Mouse (Mus musculus) kidney, adult 18-20 months (tissue): ENCODE results near the gene Mre11a.
"Not testable (repeated sequence)": the region's sequence is repeated elsewhere in the genome, so short reads cannot be mapped to it uniquely, and the experiment has no call there.

Experiments used
- DNase-seq: peaks from one replicate; pipeline ENCODE4 v3.0.0; 2021

The Mre11a gene

DNA sequence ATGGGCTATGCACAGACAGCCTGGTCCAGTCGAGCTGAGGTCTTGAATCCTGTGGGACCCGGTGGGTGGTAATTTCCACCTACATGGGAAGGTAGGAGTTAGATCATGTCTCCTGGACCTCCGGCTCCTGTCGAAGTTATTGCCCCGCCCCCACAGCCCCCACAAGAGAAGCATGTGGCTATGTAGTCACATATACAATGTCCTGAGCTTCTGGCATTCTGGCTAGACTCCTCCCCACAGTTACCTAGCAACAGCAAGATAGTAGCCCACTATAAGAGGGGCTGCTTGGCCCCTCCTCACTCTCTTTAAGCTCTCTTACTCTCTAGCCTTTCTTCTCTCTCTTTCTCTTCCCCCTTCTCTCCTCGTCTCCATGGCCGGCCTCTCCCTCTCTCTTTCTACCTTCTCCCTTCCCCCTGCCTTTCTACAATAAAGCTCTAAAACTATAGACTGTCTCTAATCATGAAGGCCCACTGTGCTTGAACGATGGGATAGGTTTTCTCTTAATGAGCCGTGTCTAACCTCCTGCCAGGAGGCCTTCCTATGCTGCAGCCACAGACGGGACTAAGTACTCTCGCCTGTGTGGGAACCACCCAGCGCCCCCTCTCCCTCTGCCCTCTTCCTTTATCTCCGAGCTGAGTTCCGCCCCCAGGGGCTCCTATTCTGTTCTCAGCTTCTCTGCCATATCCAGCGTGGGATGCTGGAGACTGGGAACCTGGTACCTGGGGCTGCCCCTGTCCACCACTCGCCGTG lies 87.9 kb downstream of the Mre11a start:
- DNase-seq = no peak

DNA sequence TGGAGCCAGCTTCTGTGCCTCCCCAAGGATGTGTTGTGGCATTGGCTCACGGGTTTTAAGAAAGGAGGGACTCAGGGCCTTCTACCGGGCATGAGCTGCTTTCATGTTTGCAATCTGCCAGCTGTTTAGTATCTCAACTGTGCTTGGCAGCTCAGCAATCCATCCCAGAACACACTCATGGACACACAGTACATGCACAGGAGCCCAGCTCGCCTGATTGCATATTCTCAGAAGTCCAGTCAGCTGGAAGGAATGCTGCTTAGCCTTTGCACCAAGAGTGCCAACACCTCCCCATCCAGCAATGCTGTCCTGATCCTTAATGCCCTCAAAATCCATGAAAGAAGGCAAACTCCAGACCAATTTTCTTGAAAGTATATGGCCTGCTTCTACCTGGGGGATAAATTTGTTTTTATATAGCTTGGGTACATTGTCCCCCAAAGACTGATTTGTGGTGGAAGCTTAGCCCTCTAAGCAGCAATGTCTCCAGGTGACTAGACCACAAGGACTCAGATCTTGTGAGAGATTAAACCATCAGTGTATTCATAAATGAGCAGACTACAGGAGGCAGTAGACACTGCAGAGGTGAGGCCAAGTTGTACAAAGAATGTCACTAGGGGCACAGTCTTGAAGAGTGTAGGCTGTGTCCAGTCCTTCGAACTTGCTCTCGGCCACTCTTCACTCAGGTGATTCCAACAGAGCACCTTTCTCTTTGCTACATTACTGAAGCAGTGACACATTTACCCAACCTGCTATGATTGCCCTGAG lies 91.5 kb downstream of the Mre11a start:
- no peak for DNase-seq

DNA sequence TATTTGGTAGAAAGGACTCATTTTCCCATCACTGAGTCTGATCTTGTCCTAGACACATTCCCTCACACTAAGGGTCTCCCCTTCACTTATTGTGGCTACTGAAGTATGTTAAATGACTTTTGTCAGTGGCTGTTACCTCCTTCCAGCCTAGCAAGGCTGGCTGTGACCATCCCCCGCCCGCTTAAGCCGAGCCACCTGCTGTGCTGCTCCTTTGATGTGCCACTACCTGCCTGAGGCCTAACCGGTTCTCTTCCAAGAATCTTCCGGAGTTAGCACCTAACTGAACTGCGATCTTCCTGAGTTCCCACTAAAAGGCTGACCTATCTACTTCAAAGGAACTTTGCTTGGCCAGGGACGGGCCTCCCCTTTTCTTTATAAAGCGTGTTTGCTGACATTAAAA lies 92.1 kb downstream of the Mre11a start:
- DNase-seq = not testable (repeated sequence)

DNA sequence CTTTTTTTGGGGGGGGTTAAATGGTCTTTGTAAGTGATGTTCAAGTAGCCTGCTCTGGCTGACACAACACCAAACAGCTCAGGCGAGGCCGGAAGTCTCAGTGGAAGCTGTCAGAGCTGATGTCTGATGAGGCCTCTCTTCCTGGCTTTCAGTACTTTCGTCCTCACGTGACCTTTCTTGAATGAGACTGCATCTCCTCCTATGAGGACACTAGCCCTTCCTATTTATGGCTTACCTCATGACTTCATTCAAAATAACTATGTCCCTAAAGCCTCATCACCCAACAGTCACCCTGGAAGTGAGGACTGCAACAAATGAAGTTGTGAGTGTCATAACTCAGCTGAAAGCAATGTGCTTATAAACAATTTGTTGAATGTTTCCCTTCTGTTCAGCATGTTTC lies 100.2 kb downstream of the Mre11a start:
- no peak for DNase-seq

DNA sequence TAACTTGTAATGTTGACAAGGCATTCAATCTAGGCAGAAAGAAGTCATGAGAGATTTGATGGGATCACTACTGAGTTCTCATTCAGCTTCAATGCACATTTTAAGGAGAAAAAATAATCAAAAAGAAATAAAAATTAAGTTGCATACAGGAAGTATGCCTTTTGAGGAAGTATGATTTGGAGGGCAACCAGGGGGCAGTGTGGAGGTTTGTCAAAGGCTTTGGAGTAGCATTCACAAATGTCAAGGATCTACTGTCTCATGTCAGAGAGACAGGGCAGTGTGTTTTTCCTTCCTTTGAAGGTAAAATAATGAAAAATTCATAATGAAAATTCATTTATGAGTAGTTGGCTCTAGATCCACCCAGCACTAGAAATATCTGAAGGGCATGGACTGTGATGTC lies 100.7 kb downstream of the Mre11a start:
- DNase-seq = no peak

DNA sequence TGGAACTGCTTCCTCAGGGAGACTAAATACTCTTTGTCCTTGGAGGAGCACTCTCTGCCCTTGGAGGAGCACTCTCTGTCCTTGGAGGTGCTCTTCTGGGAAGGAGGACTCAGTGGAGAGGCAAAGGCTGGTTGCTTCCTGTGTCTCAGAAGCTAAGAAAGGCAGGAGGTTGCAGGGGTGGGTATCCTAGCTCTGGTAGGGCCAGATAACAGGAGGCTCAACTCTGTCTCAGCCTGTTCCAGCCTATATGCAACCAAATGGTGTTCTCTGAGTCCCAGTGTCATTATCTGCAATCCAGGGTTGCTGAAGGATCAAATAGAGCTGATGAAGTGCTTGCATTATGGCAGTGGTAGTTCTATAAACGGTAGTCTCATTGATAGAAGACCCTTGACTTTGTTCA lies 101.5 kb downstream of the Mre11a start:
- DNase-seq = no peak
